ENCODE assay signal across 9 mouse cellular contexts in the genomic region with DNA sequence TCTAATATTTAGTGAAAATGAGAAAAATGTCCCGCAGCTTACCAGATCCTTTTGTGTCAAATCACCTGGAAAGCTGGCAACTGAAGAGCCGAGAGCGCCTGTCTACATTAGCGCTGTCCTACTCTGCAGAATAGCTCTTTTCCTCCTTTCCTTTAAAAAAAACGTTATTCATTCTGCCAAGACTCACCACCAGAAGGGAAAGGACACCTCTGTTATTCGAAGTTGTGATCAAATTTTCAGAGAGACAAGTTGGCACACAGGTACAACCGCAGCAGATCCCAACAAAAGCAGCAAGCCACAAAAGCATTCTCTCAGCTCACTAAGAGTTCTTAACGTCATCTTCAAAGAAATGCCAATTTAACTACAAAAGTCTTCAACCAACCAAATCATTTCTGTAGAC. TPM values are rescaled to one million over a fixed set of nuclear protein-coding genes. Genes with fewer than 3 reads are reported as not detected.
A peak's percentile ranks its signal among the peaks of the same experiment; 100 is the strongest.
DNase-seq lines count a peak whose midpoint lies in the region; ATAC-seq and TF ChIP-seq lines count a peak whose summit lies in the region.
"Had no signal": no experiment of that assay in that cellular context is flagged by ENCODE, and none has a peak within 500 bp of the region (broad histone marks: within the 10 kb centered on the region; RNA-seq: fewer than 3 reads in every experiment).

No protein-coding gene starts in this region.

- peaks cover 28% of the 10 kb centered on the region for H3K36me3 ChIP-seq in heart, embryonic 12.5 days
- peaks cover 24% of the 10 kb centered on the region for H3K36me3 ChIP-seq in hindbrain, embryonic 13.5 days
- H3K36me3 ChIP-seq in midbrain, embryonic 12.5 days = peaks cover 29% of the 10 kb centered on the region

- peak overlapping the region; percentile 56 for H3K4me2 ChIP-seq in heart, embryonic 12.5 days
- peak overlapping the region; percentile 92 for H3K4me2 ChIP-seq in hindbrain, embryonic 13.5 days
- H3K4me2 ChIP-seq in midbrain, embryonic 12.5 days (replicated peaks) = peak overlapping the region; percentile 82

- no peak overlapping the region for H3K27ac ChIP-seq in heart, embryonic 12.5 days (ENCODE audit: poor library complexity, severe bottlenecking)
- H3K27ac ChIP-seq in hindbrain, embryonic 13.5 days = peak overlapping the region; percentile 100
- H3K27ac ChIP-seq in midbrain, embryonic 12.5 days (replicated peaks) = no peak overlapping the region

- TF ChIP-seq CTCF in brain, embryonic 14.5 days (IDR thresholded peaks at IDR 0.05; ENCODE audit: borderline replicate concordance, extremely low read depth, insufficient read depth, insufficient read length) = no peak

- no peak overlapping the region; the same call in 1 of the 2 replicates for H3K9ac ChIP-seq in heart, embryonic 12.5 days
- peak overlapping the region; percentile 99 for H3K9ac ChIP-seq in hindbrain, embryonic 13.5 days
- no peak overlapping the region for H3K9ac ChIP-seq in midbrain, embryonic 12.5 days (replicated peaks)

- no peak for ATAC-seq in heart, embryonic 12.5 days (ENCODE audit: insufficient number of reproducible peaks, low FRiP score)
- ATAC-seq in hindbrain, embryonic 13.5 days (ENCODE audit: low FRiP score) = no peak
- ATAC-seq in midbrain, embryonic 12.5 days (ENCODE audit: low FRiP score, low read depth) = no peak

- peaks cover 44% of the 10 kb centered on the region for H3K4me1 ChIP-seq in heart, embryonic 12.5 days (replicated peaks)
- H3K4me1 ChIP-seq in hindbrain, embryonic 13.5 days (replicated peaks) = peaks cover 32% of the 10 kb centered on the region
- peaks cover 19% of the 10 kb centered on the region for H3K4me1 ChIP-seq in midbrain, embryonic 12.5 days

- no peak for TF ChIP-seq POLR2A in brain, embryonic 14.5 days (IDR thresholded peaks at IDR 0.05; ENCODE audit: borderline replicate concordance, extremely low read depth, insufficient read depth, insufficient read length, poor library complexity, severe bottlenecking)

- no peak for DNase-seq in heart, adult 18-20 months
- DNase-seq in brain, embryonic 14.5 days (ENCODE audit: low read depth) = peak; percentile 52
- DNase-seq in thymus, postnatal 36 days = no peak
- DNase-seq in layer of hippocampus, adult 9-10 months (ENCODE audit: low spot score) = no peak
- DNase-seq in lung, postnatal 36 days = no peak
- DNase-seq: kidney, postnatal 4 days had no signal

- peak overlapping the region; percentile 75 for H3K4me3 ChIP-seq in heart, embryonic 12.5 days
- peak overlapping the region; percentile 93 for H3K4me3 ChIP-seq in hindbrain, embryonic 13.5 days
- peak overlapping the region; percentile 94 for H3K4me3 ChIP-seq in midbrain, embryonic 12.5 days

- no peaks in the 10 kb centered on the region for H3K27me3 ChIP-seq in heart, embryonic 12.5 days (replicated peaks)
- no peaks in the 10 kb centered on the region for H3K27me3 ChIP-seq in hindbrain, embryonic 13.5 days
- no peaks in the 10 kb centered on the region for H3K27me3 ChIP-seq in midbrain, embryonic 12.5 days

- H3K9me3 ChIP-seq in heart, embryonic 12.5 days (replicated peaks) = peaks cover 8% of the 10 kb centered on the region
- H3K9me3 ChIP-seq in hindbrain, embryonic 13.5 days = no peaks in the 10 kb centered on the region
- H3K9me3 ChIP-seq in midbrain, embryonic 12.5 days = no peaks in the 10 kb centered on the region

- 74% methylated on average over 8 of the region's 8 CpGs for WGBS in heart, embryonic 12.5 days
- WGBS in hindbrain, embryonic 13.5 days = 49% methylated on average over 8 of the region's 8 CpGs
- WGBS in midbrain, embryonic 12.5 days = 67% methylated on average over 8 of the region's 8 CpGs

RNA-seq across cellular contexts. Expression of a gene that starts 4.2 kb away (rescaled TPM):
- 21.5 and 21.9 TPM in 2 replicates for polyA plus RNA-seq in heart, embryonic 12.5 days (2016; fragmentation: Nextera tagmentation; extraction: Ambion mirVana)
- 10 to 100 TPM; 17.9 to 19.3 TPM for total RNA-seq in heart, adult 18-20 months (2021)
- 34.8 and 44.2 TPM in 2 replicates for polyA plus RNA-seq in brain, embryonic 14.5 days (2012; rRNA removed)
- 25.5 and 26.8 TPM in 2 replicates for polyA plus RNA-seq in hindbrain, embryonic 13.5 days (2015; fragmentation: Nextera tagmentation; extraction: Ambion mirVana)
- polyA plus RNA-seq in midbrain, embryonic 12.5 days (2016; fragmentation: Nextera tagmentation; extraction: Ambion mirVana) = 35.1 and 37.5 TPM in 2 replicates
